Mouse (Mus musculus) hindbrain, postnatal 0 days (tissue): ENCODE measurements around the gene Entpd1. TPM values are rescaled to one million over a fixed set of nuclear protein-coding genes. Genes with fewer than 3 reads are reported as not detected.

ENCODE experiments used
- ATAC-seq: fragments of 200-750 bp; cut with Nextera tagmentation; 2 replicates; pipeline ENCODE4 v1.8.0; 2017; ENCODE audit warnings: mild to moderate bottlenecking, moderate TSS enrichment, moderate library complexity
- DNase-seq: peaks from one replicate; pipeline ENCODE4 v3.0.0-alpha.2; 2015; ENCODE audit warnings: low spot score
- H3K27ac ChIP-seq: fragments of 300-500 bp; sonication (generic); 2 replicates; pipeline ENCODE4 v1.5.1; 2014; ENCODE audit warnings: mild to moderate bottlenecking
- H3K27me3 ChIP-seq: fragments of 300-500 bp; sonication (generic); 2 replicates; pipeline ENCODE4 v1.6.1; 2014; ENCODE audit warnings: low read length, mixed read lengths; ENCODE audit not compliant: insufficient read depth
- H3K36me3 ChIP-seq: fragments of 300-500 bp; sonication (generic); 2 replicates; pipeline ENCODE4 v1.6.1; 2014; ENCODE audit warnings: low read length, mixed read lengths; ENCODE audit not compliant: insufficient read depth
- H3K4me1 ChIP-seq: fragments of 300-500 bp; sonication (generic); 2 replicates; pipeline ENCODE4 v1.6.1; 2014; ENCODE audit warnings: antibody characterized with exemption, low read length, mixed read lengths; ENCODE audit not compliant: insufficient read depth
- H3K4me2 ChIP-seq: fragments of 300-500 bp; sonication (generic); 2 replicates; pipeline ENCODE4 v1.6.1; 2014; ENCODE audit warnings: low read depth, mild to moderate bottlenecking, low read length, moderate library complexity, mixed read lengths
- H3K4me3 ChIP-seq: fragments of 300-500 bp; sonication (generic); 2 replicates; pipeline ENCODE4 v1.5.1; 2014; ENCODE audit warnings: low read length
- H3K9ac ChIP-seq: fragments of 300-500 bp; sonication (generic); replicated peaks from 2 replicates; pipeline ENCODE4 v1.6.1; 2014; ENCODE audit warnings: mild to moderate bottlenecking, low read length, moderate library complexity, mixed read lengths
- H3K9me3 ChIP-seq: fragments of 300-500 bp; sonication (generic); 2 replicates; pipeline ENCODE4 v1.6.1; 2016; ENCODE audit warnings: low read length, mixed read lengths
- CTCF ChIP-seq: IDR thresholded peaks from 2 replicates; pipeline ENCODE4 v1.5.1; 2016; ENCODE audit warnings: antibody characterized with exemption, control low read depth, low read depth
- WGBS: fragments of 180-500 bp; shearing (Covaris S2); extraction: QIAGEN DNeasy Blood & Tissue Kit; methylation state at CpG from one replicate; pipeline ENCODE4 v1.1.7; 2014; 5-methylcytosine and 5-hydroxymethylcytosine counted together
- polyA plus RNA-seq: library from polyadenylated mRNA; unstranded; fragments of >200 nt; fragmentation: Nextera tagmentation; extraction: Ambion mirVana; gene quantifications from 2 replicates; pipeline ENCODE4 v1.2.1, GENCODE M21; 2015
- total RNA-seq: library from RNA; depleted of rRNA; stranded (reverse); fragments of >200 nt; gene quantifications from 2 replicates; pipeline ENCODE4 v1.2.3, GENCODE M21; 2014

Entpd1 gene
- total and polyA plus RNA-seq, 2 experiments from 2014 or later: 6.9 to 8.2 TPM

- H3K36me3 ChIP-seq: no peaks in the 10 kb centered on the region
Measured at GRCm38 (mm10) chr19:40675329-40675728, 63.2 kb downstream of the Entpd1 start.

GRCm38 (mm10) chr19:40678087-40678486 is 65.9 kb downstream of the Entpd1 start:
- 85% methylated on average over 6 of the region's 6 CpGs for WGBS
- Histone ChIP-seq H3K27me3 (no peaks in the 10 kb centered on the region), H3K27ac (no peak overlapping the region), H3K4me2 (no peak overlapping the region), H3K4me1 (no peaks in the 10 kb centered on the region), H3K4me3 (no peak overlapping the region), H3K36me3 (no peaks in the 10 kb centered on the region), H3K9ac (no peak overlapping the region), H3K9me3 (no peaks in the 10 kb centered on the region)
- ATAC-seq: no peak
- TF ChIP-seq CTCF: no peak
- no peak for DNase-seq

More at GRCm38 (mm10) chr19:40675329-40675728, 63.2 kb downstream of the Entpd1 start:
- no peak overlapping the region for H3K4me2 ChIP-seq
- no peak overlapping the region for H3K4me3 ChIP-seq
- H3K27me3 ChIP-seq: no peaks in the 10 kb centered on the region
- H3K4me1 ChIP-seq: no peaks in the 10 kb centered on the region
- DNase-seq (no peak), ATAC-seq (no peak)
- no peak overlapping the region for H3K27ac ChIP-seq
- no peak for TF ChIP-seq CTCF
- H3K9me3 ChIP-seq: no peaks in the 10 kb centered on the region
- no peak overlapping the region for H3K9ac ChIP-seq
- 88% methylated on average over 5 of the region's 5 CpGs for WGBS

GRCm38 (mm10) chr19:40678532-40679307 is 66.6 kb downstream of the Entpd1 start:
- no peaks in the 10 kb centered on the region for H3K9me3 ChIP-seq
- ATAC-seq: no peak
- H3K4me2 ChIP-seq: 0 out of 2 replicates have a peak overlapping the region, but pooled peaks have one; percentile 3
- no peaks in the 10 kb centered on the region for H3K36me3 ChIP-seq
- peak; percentile 20 for DNase-seq
- no peak overlapping the region for H3K9ac ChIP-seq
- H3K4me3 ChIP-seq: no peak overlapping the region
- 44% methylated on average over 17 of the region's 17 CpGs for WGBS
- H3K27ac ChIP-seq: no peak overlapping the region
- no peak for TF ChIP-seq CTCF
- no peaks in the 10 kb centered on the region for H3K4me1 ChIP-seq
- H3K27me3 ChIP-seq: no peaks in the 10 kb centered on the region

- Histone ChIP-seq H3K27ac (no peak overlapping the region), H3K4me2 (no peak overlapping the region), H3K27me3 (no peaks in the 10 kb centered on the region), H3K9me3 (no peaks in the 10 kb centered on the region), H3K36me3 (no peaks in the 10 kb centered on the region), H3K4me1 (no peaks in the 10 kb centered on the region), H3K9ac (no peak overlapping the region), H3K4me3 (no peak overlapping the region)
- ATAC-seq (no peak), DNase-seq (no peak)
- 96% methylated on average over 3 of the region's 3 CpGs for WGBS
- no peak for TF ChIP-seq CTCF
Measured at GRCm38 (mm10) chr19:40679632-40680031, 67.5 kb downstream of the Entpd1 start.

- WGBS: 92% methylated on average over 1 of the region's 1 CpGs
- H3K4me2 ChIP-seq: no peak overlapping the region
- H3K27ac ChIP-seq: no peak overlapping the region
- no peak overlapping the region for H3K4me3 ChIP-seq
- no peak for DNase-seq
- H3K27me3 ChIP-seq: no peaks in the 10 kb centered on the region
- H3K36me3 ChIP-seq: no peaks in the 10 kb centered on the region
- no peak for TF ChIP-seq CTCF
- no peaks in the 10 kb centered on the region for H3K4me1 ChIP-seq
- ATAC-seq: no peak
- H3K9ac ChIP-seq: no peak overlapping the region
- H3K9me3 ChIP-seq: no peaks in the 10 kb centered on the region
Measured at GRCm38 (mm10) chr19:40684124-40684523, 72.0 kb downstream of the Entpd1 start.

GRCm38 (mm10) chr19:40684566-40684965 is 72.4 kb downstream of the Entpd1 start:
- H3K4me1 ChIP-seq: no peaks in the 10 kb centered on the region
- DNase-seq (no peak), ATAC-seq (no peak)
- TF ChIP-seq CTCF: no peak
- H3K4me2 ChIP-seq: no peak overlapping the region
- no peaks in the 10 kb centered on the region for H3K9me3 ChIP-seq
- H3K4me3 ChIP-seq: no peak overlapping the region
- no peaks in the 10 kb centered on the region for H3K27me3 ChIP-seq
- H3K9ac ChIP-seq: no peak overlapping the region
- no peak overlapping the region for H3K27ac ChIP-seq
- 90% methylated on average over 7 of the region's 7 CpGs for WGBS
- H3K36me3 ChIP-seq: no peaks in the 10 kb centered on the region

- TF ChIP-seq CTCF: no peak
- Histone ChIP-seq H3K36me3 (no peaks in the 10 kb centered on the region), H3K9ac (no peak overlapping the region), H3K27ac (no peak overlapping the region), H3K4me2 (no peak overlapping the region), H3K4me1 (no peaks in the 10 kb centered on the region), H3K27me3 (no peaks in the 10 kb centered on the region), H3K9me3 (no peaks in the 10 kb centered on the region), H3K4me3 (no peak overlapping the region)
- WGBS: 75% methylated on average over 4 of the region's 4 CpGs
- DNase-seq (no peak), ATAC-seq (no peak)
Measured at GRCm38 (mm10) chr19:40687291-40687927, 75.2 kb downstream of the Entpd1 start.
